Mouse (Mus musculus): Measurements from ENCODE around the gene Cenph. TPM values are rescaled to one million over a fixed set of nuclear protein-coding genes. Genes with fewer than 3 reads are reported as not detected.
A peak's percentile ranks its signal among the peaks of the same experiment; 100 is the strongest.
"Not testable (repeated sequence)": the region's sequence is repeated elsewhere in the genome, so short reads cannot be mapped to it uniquely, and the experiment has no call there.

The Cenph gene
- polyA plus RNA-seq, 1 experiment, result 3.9 TPM

DNA sequence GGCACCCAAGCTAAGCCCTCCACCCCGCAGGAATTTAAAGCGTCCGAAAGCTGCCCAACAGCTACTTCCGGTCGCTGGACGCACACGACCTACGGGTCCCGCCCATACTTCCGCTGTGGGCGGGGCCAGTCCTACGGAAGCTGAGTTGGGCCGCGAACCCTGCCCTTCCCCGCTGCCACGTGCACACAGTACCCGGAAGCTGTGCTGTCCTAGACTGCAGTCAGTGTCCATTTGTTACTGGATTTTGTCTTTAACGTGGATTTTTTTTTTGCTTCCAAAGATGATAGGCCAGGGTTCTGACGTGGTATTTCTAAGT, 44.9 kb downstream of the Cenph start, which contains the start of gene Cdk7:
Gene Cdk7, minus strand, starts transcription at position 79 of the 316 bp plus-strand sequence.
- Histone ChIP-seq H3K4me1 (ENCODE audit: control insufficient read depth, insufficient read depth, low read length) (no peaks in the 10 kb centered on the region), H3K36me3 (ENCODE audit: control insufficient read depth, insufficient read depth, low read length) (no peaks in the 10 kb centered on the region; the same call in 1 of the 2 replicates), H3K4me3 (ENCODE audit: control insufficient read depth, low read depth, low read length) (peak within 1 kb of the TSS; percentile 93), H3K27ac (ENCODE audit: control insufficient read depth, insufficient read depth, low read depth, low read length) (peak within 1 kb of the TSS; percentile 92), H3K27me3 (ENCODE audit: control insufficient read depth, insufficient read depth, low read length) (no peaks in the 10 kb centered on the region)
- TF ChIP-seq POLR2A (IDR thresholded peaks at IDR 0.05; ENCODE audit: control insufficient read depth, low read depth, low read length), result peak; percentile 59; the same call in 1 of the 2 replicates
- no peak for TF ChIP-seq CTCF (IDR thresholded peaks at IDR 0.05; ENCODE audit: control insufficient read depth, insufficient read depth, insufficient replicate concordance, low read depth, low read length)

DNA sequence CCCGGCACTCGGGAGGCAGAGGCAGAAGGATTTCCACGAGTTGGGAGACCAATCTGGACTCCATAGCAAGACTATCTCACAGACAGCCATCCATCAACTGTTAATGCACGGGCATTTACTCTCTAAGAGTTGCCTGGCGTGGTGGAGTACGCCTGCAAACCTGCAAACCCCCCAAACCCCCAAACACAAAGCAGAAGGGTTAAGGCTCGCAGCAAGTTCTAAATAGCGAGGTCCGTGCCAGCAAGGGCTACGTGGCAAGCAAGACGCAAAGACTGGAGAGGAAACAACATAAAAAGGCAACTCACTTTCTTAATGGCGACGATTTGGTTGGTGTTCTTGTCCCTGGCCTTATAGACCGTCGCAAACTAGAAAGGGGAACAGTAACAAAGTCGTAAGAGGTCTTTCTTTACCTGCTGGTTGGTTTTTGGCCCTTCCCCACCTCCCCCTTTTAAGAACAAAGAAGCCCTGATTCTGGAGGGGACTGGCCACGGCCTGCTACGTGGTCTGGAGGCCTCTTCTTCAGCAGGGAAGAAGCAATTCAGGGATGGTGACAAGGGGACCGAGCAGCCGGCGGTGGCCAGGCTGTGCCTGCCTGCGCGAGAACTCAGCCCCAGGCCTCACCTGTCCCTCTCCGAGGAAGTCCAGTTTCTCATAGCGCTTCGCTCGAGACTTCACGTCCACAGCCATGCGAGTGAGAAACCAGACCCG, 45.4 kb downstream of the Cenph start:
- no peaks in the 10 kb centered on the region; the same call in 1 of the 2 replicates for H3K36me3 ChIP-seq (ENCODE audit: control insufficient read depth, insufficient read depth, low read length)
- no peak for TF ChIP-seq POLR2A (IDR thresholded peaks at IDR 0.05; ENCODE audit: control insufficient read depth, low read depth, low read length)
- no peak for TF ChIP-seq CTCF (IDR thresholded peaks at IDR 0.05; ENCODE audit: control insufficient read depth, insufficient read depth, insufficient replicate concordance, low read depth, low read length)
- H3K27ac ChIP-seq (ENCODE audit: control insufficient read depth, insufficient read depth, low read depth, low read length), result peak overlapping the region; percentile 92
- H3K4me3 ChIP-seq (ENCODE audit: control insufficient read depth, low read depth, low read length), result peak overlapping the region; percentile 93
- no peaks in the 10 kb centered on the region for H3K4me1 ChIP-seq (ENCODE audit: control insufficient read depth, insufficient read depth, low read length)
- no peaks in the 10 kb centered on the region for H3K27me3 ChIP-seq (ENCODE audit: control insufficient read depth, insufficient read depth, low read length)

DNA sequence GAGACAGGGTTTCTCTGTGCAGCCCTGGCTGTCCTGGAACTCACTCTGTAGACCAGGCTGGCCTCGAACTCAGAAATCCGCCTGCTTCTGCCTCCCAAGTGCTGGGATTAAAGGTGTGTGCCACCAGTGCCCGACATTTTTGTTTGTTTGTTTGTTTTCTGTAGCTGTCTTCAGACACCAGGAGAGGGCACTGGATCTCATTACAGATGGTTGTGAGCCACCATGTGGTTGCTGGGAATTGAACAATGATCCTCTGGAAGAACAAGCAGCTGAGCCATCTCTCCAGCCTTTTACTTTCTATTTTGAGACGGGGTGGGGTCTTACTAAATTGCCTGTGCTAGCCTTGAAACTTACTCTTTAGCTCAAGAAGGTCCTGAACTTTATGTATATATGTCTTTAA, 47.2 kb downstream of the Cenph start:
- not testable (repeated sequence) for H3K4me1 ChIP-seq (ENCODE audit: control insufficient read depth, insufficient read depth, low read length); H3K27ac ChIP-seq (ENCODE audit: control insufficient read depth, insufficient read depth, low read depth, low read length); H3K27me3 ChIP-seq (ENCODE audit: control insufficient read depth, insufficient read depth, low read length); H3K4me3 ChIP-seq (ENCODE audit: control insufficient read depth, low read depth, low read length); H3K36me3 ChIP-seq (ENCODE audit: control insufficient read depth, insufficient read depth, low read length)

DNA sequence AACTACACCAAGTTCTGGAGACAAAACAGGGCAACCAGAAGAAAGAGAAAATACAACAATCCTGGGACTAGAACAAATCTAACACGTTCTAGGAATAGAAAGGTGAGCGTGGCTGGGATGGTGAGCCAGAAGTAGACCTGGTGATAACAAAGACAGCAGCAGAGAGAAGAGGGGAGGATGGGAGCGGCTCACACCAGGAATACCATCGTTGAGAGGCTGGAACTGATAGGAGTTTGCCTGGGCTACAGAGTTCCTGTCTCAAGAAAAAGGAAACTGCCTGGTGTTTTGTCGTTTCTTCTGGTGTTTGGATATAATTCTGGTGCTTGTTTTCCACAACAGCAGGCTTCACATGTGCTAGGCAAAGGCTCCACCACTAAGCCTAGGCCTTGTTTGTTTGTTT, 47.6 kb downstream of the Cenph start:
- Histone ChIP-seq H3K27ac (ENCODE audit: control insufficient read depth, insufficient read depth, low read depth, low read length) (no peak overlapping the region), H3K4me3 (ENCODE audit: control insufficient read depth, low read depth, low read length) (no peak overlapping the region), H3K27me3 (ENCODE audit: control insufficient read depth, insufficient read depth, low read length) (no peaks in the 10 kb centered on the region), H3K4me1 (ENCODE audit: control insufficient read depth, insufficient read depth, low read length) (no peaks in the 10 kb centered on the region), H3K36me3 (ENCODE audit: control insufficient read depth, insufficient read depth, low read length) (no peaks in the 10 kb centered on the region; the same call in 1 of the 2 replicates)
- TF ChIP-seq CTCF (IDR thresholded peaks at IDR 0.05; ENCODE audit: control insufficient read depth, insufficient read depth, insufficient replicate concordance, low read depth, low read length) (no peak), POLR2A (IDR thresholded peaks at IDR 0.05; ENCODE audit: control insufficient read depth, low read depth, low read length) (no peak)

DNA sequence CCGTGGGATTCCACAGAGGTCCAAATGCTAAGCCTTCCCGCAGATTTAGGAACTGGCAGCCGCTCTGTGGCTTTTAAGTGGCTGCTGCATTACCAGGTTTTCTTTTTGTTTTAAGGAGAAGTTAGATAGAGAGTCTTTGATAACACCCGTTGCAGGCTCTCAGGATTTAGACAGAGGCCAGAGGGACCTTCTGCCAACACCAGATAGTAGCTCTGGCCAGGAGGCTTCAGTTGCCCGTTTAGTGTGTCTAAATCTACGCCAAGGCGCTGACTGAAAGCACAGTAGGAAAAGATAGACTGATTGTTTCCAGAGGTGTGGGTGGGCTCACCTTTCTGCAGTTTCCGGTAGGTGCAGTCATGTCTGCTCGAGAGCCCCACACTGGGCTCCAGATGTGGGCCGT, 50.5 kb downstream of the Cenph start:
- H3K27ac ChIP-seq (ENCODE audit: control insufficient read depth, insufficient read depth, low read depth, low read length), result no peak overlapping the region
- no peak for TF ChIP-seq POLR2A (IDR thresholded peaks at IDR 0.05; ENCODE audit: control insufficient read depth, low read depth, low read length)
- TF ChIP-seq CTCF (IDR thresholded peaks at IDR 0.05; ENCODE audit: control insufficient read depth, insufficient read depth, insufficient replicate concordance, low read depth, low read length), result no peak

DNA sequence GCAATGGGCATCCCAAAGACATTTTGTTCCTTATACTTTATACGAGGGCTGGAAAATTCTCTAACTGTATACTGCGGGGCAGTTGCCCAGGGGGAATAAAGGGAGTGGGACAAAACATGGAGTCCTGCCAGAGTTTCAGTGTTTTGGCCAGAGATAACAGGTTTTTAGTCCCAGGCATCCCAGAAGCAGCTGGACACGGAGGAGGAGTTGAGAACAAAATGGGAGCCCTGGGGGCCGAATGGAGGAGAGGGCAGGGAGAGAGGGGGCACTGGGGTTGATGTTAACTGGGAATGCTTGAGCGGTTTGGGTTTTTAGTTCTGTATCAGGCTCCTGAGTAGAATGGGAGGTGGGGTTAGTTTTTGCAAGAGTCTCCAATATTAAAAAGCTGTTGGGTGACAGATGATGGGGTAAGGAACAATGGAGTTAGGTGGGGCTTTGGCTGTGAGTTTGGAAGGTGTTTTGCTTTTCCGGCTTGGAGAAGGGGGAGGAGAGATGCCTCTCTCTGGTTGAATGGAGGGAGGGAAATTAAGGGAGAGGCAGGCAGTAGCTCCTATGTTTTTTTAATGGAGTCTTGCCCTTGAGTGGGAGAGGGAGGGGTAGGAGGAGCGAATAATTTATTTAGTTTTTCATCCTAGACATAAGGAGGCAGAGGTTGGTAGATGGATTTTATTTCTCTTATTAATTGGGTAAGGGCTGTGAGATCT, 51.5 kb downstream of the Cenph start:
- Histone ChIP-seq H3K4me3 (ENCODE audit: control insufficient read depth, low read depth, low read length) (no peak overlapping the region), H3K4me1 (ENCODE audit: control insufficient read depth, insufficient read depth, low read length) (no peaks in the 10 kb centered on the region), H3K36me3 (ENCODE audit: control insufficient read depth, insufficient read depth, low read length) (no peaks in the 10 kb centered on the region; the same call in 1 of the 2 replicates), H3K27me3 (ENCODE audit: control insufficient read depth, insufficient read depth, low read length) (no peaks in the 10 kb centered on the region), H3K27ac (ENCODE audit: control insufficient read depth, insufficient read depth, low read depth, low read length) (0 out of 2 replicates have a peak overlapping the region, but pooled peaks have one; percentile 13)
- TF ChIP-seq CTCF (IDR thresholded peaks at IDR 0.05; ENCODE audit: control insufficient read depth, insufficient read depth, insufficient replicate concordance, low read depth, low read length) (no peak), POLR2A (IDR thresholded peaks at IDR 0.05; ENCODE audit: control insufficient read depth, low read depth, low read length) (no peak)

More for the DNA sequence above, 50.5 kb downstream of the Cenph start:
- Histone ChIP-seq H3K4me1 (ENCODE audit: control insufficient read depth, insufficient read depth, low read length) (no peaks in the 10 kb centered on the region), H3K4me3 (ENCODE audit: control insufficient read depth, low read depth, low read length) (no peak overlapping the region), H3K36me3 (ENCODE audit: control insufficient read depth, insufficient read depth, low read length) (no peaks in the 10 kb centered on the region; the same call in 1 of the 2 replicates), H3K27me3 (ENCODE audit: control insufficient read depth, insufficient read depth, low read length) (no peaks in the 10 kb centered on the region)

DNA sequence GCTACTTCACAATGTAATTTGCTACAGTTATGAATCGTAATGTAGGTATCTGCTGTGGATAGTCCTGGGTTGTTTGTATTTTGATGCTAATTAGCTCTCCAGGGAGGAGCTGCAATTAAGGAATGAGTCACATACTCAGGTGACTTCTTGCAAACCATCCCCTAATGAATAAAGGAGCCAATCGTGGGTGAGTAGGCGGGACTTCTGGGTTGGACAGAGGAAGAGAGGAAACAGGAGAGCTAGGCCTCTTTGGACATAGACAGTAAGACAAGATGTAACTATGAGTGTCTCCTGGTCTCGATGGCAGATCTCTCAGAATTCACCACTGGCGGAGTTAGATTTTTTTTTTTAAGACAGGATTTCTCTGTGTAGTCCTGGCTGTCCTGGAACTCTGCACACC, 54.0 kb downstream of the Cenph start:
- Histone ChIP-seq H3K27ac (ENCODE audit: control insufficient read depth, insufficient read depth, low read depth, low read length) (no peak overlapping the region), H3K4me1 (ENCODE audit: control insufficient read depth, insufficient read depth, low read length) (no peaks in the 10 kb centered on the region), H3K27me3 (ENCODE audit: control insufficient read depth, insufficient read depth, low read length) (no peaks in the 10 kb centered on the region), H3K36me3 (ENCODE audit: control insufficient read depth, insufficient read depth, low read length) (no peaks in the 10 kb centered on the region; the same call in 1 of the 2 replicates), H3K4me3 (ENCODE audit: control insufficient read depth, low read depth, low read length) (no peak overlapping the region)
- no peak for TF ChIP-seq POLR2A (IDR thresholded peaks at IDR 0.05; ENCODE audit: control insufficient read depth, low read depth, low read length)
- no peak for TF ChIP-seq CTCF (IDR thresholded peaks at IDR 0.05; ENCODE audit: control insufficient read depth, insufficient read depth, insufficient replicate concordance, low read depth, low read length)

Data from testis, adult 2 months (tissue).